In genomic region chr5:112868620-112869019, GRCm38 (mm10) we compare ENCODE assay signal across 24 mouse cellular contexts. TPM values are rescaled to one million over a fixed set of nuclear protein-coding genes. Genes with fewer than 3 reads are reported as not detected.
DNase-seq lines count a peak whose midpoint lies in the region; ATAC-seq and TF ChIP-seq lines count a peak whose summit lies in the region.
"Had no signal": no experiment of that assay in that cellular context is flagged by ENCODE, and none has a peak within 500 bp of the region (broad histone marks: within the 10 kb centered on the region; RNA-seq: fewer than 3 reads in every experiment).

No protein-coding gene starts in this region.

- H3K9ac ChIP-seq in intestine, postnatal 0 days (ENCODE audit: low read depth, low read length), result no peak overlapping the region
- H3K9ac ChIP-seq in intestine, embryonic 15.5 days, result no peak overlapping the region
- H3K9ac ChIP-seq: embryonic facial prominence, embryonic 13.5 days; embryonic facial prominence, embryonic 15.5 days; forebrain, embryonic 12.5 days had no signal

- TF ChIP-seq CTCF in intestine, postnatal 0 days (IDR thresholded peaks at IDR 0.05; ENCODE audit: low read depth), result no peak

- no peak for DNase-seq in ovary, adult 18-20 months (ENCODE audit: low spot score)
- no peak for DNase-seq in B cell, adult 2 months
- DNase-seq: adrenal gland, adult 8-10 months; adrenal gland, postnatal 14 days; adrenal gland, postnatal 36 days; cerebellum, adult 11-12 months; cerebellum, adult 8-10 months; cerebellum, adult 9-11 months; cerebellum, postnatal 14 days; cerebellum, postnatal 36 days; embryo, embryonic 11 days had no signal

- H3K9me3 ChIP-seq in intestine, postnatal 0 days (ENCODE audit: control insufficient read depth), result no peaks in the 10 kb centered on the region
- H3K9me3 ChIP-seq in intestine, embryonic 15.5 days, result no peaks in the 10 kb centered on the region
- H3K9me3 ChIP-seq: embryonic facial prominence, embryonic 13.5 days; embryonic facial prominence, embryonic 15.5 days; forebrain, embryonic 10.5 days; forebrain, embryonic 12.5 days had no signal

- ATAC-seq in intestine, postnatal 0 days, result peak; percentile 55
- ATAC-seq in intestine, embryonic 15.5 days, result no peak
- ATAC-seq in megakaryocyte progenitor cell, adult 5-6 weeks (replicated peaks; ENCODE audit: poor library complexity), result peak; percentile 30; the same call in 1 of the 2 replicates
- ATAC-seq: activated CD4-positive, CD25-positive, alpha-beta regulatory T cell, adult 4 months; forebrain, embryonic 14.5 days; forebrain, embryonic 16.5 days had no signal

- no peak overlapping the region for H3K27ac ChIP-seq in intestine, postnatal 0 days (ENCODE audit: low read depth, low read length)
- H3K27ac ChIP-seq in intestine, embryonic 15.5 days, result no peak overlapping the region
- H3K27ac ChIP-seq: embryonic facial prominence, embryonic 13.5 days; embryonic facial prominence, embryonic 15.5 days; forebrain, embryonic 10.5 days; forebrain, embryonic 12.5 days had no signal

- H3K4me3 ChIP-seq in intestine, postnatal 0 days (ENCODE audit: low read depth, low read length), result no peak overlapping the region
- H3K4me3 ChIP-seq in intestine, embryonic 15.5 days (replicated peaks), result no peak overlapping the region
- H3K4me3 ChIP-seq: embryonic facial prominence, embryonic 13.5 days; embryonic facial prominence, embryonic 15.5 days; erythroblast, embryonic 14.5 days; forebrain, embryonic 10.5 days; forebrain, embryonic 12.5 days had no signal

- H3K4me1 ChIP-seq in intestine, postnatal 0 days (replicated peaks; ENCODE audit: control insufficient read depth, insufficient read depth, low read length), result no peaks in the 10 kb centered on the region
- no peaks in the 10 kb centered on the region for H3K4me1 ChIP-seq in intestine, embryonic 15.5 days (replicated peaks)
- H3K4me1 ChIP-seq: embryonic facial prominence, embryonic 13.5 days; embryonic facial prominence, embryonic 15.5 days; forebrain, embryonic 12.5 days had no signal

- H3K36me3 ChIP-seq in intestine, postnatal 0 days (ENCODE audit: control insufficient read depth, insufficient read depth), result no peaks in the 10 kb centered on the region
- no peaks in the 10 kb centered on the region for H3K36me3 ChIP-seq in intestine, embryonic 15.5 days
- H3K36me3 ChIP-seq: embryonic facial prominence, embryonic 13.5 days; embryonic facial prominence, embryonic 15.5 days; forebrain, embryonic 10.5 days; forebrain, embryonic 12.5 days had no signal

- WGBS in intestine, postnatal 0 days, result 48% methylated on average over 5 of the region's 5 CpGs
- 66% methylated on average over 5 of the region's 5 CpGs for whole genome bisulfite sequencing in intestine, embryonic 15.5 days

- no peak overlapping the region for H3K4me2 ChIP-seq in intestine, postnatal 0 days (replicated peaks; ENCODE audit: low read depth)
- no peak overlapping the region for H3K4me2 ChIP-seq in intestine, embryonic 15.5 days (replicated peaks)
- H3K4me2 ChIP-seq: embryonic facial prominence, embryonic 13.5 days; embryonic facial prominence, embryonic 15.5 days; forebrain, embryonic 12.5 days had no signal

- peaks cover 4% of the 10 kb centered on the region; the same call in 1 of the 2 replicates for H3K27me3 ChIP-seq in intestine, postnatal 0 days (replicated peaks; ENCODE audit: control insufficient read depth, insufficient read depth, low read length)
- H3K27me3 ChIP-seq in intestine, embryonic 15.5 days (replicated peaks), result no peaks in the 10 kb centered on the region

RNA-seq across cellular contexts. Expression of gene Myo18b, which starts 27.5 kb away (rescaled TPM):
- polyA plus RNA-seq in intestine, postnatal 0 days (2015; fragmentation: Nextera tagmentation; extraction: Ambion mirVana), result 0.08 and 0.09 TPM in 2 replicates
- 0.39 and 0.40 TPM in 2 replicates for polyA plus RNA-seq in intestine, embryonic 15.5 days (2015; fragmentation: Nextera tagmentation; extraction: Ambion mirVana)
- total RNA-seq in megakaryocyte progenitor cell, adult 5-6 weeks (2015), result 0.84 and 1.5 TPM in 2 replicates
- 2.2 and 3.1 TPM in 2 replicates for total RNA-seq in megakaryocyte progenitor cell, adult 5-6 weeks (2017)
- total RNA-seq: MEL had no signal
- polyA plus RNA-seq: activated CD4-positive, CD25-positive, alpha-beta regulatory T cell, adult 4 months; C2C12; erythroblast, embryonic 14.5 days had no signal
